Mouse (Mus musculus): ENCODE measurements around the gene Kctd6. TPM values are rescaled to one million over a fixed set of nuclear protein-coding genes. Genes with fewer than 3 reads are reported as not detected.

The Kctd6 gene
- total and polyA plus RNA-seq, 3 experiments, result 2.9 to 4.2 (median 3.8) TPM

- H3K9me3 ChIP-seq (replicated peaks; ENCODE audit: low read length), result no peaks in the 10 kb centered on the region
- in situ Hi-C loops (cut with MboI; ENCODE audit: low pct_ligation_motif_present, low pct_unique_long_range_greater_than_20kb, low sequenced_read_pairs), result no loop called here
- no peak for DNase-seq (ENCODE audit: extremely low read depth)
- H3K4me3 ChIP-seq (replicated peaks in 1 of 3; ENCODE audit: low read depth in 2 of 3, low read length in 2 of 3, poor library complexity in 1 of 3), result no peak overlapping the region
- H3K9ac ChIP-seq (ENCODE audit: insufficient read depth, low read depth), result no peak overlapping the region
- no peak overlapping the region for H3K27ac ChIP-seq (ENCODE audit: insufficient read depth, low read depth)
- no peaks in the 10 kb centered on the region for H3K27me3 ChIP-seq (replicated peaks)
- no peak overlapping the region for H3K4me2 ChIP-seq (ENCODE audit: insufficient read depth, low read depth, poor library complexity, severe bottlenecking)
- dilution Hi-C loops (cut with MboI; ENCODE audit: extremely low pct_ligation_motif_present, extremely low pct_unique_long_range_greater_than_20kb, low sequenced_read_pairs), result no loop called here
- no peaks in the 10 kb centered on the region for H3K36me3 ChIP-seq (replicated peaks in 1 of 2; ENCODE audit: control insufficient read depth in 1 of 2, insufficient read depth in 1 of 2, low read length in 1 of 2)
- H3K4me1 ChIP-seq (ENCODE audit: control insufficient read depth in 1 of 2, insufficient read depth in 2 of 2), result peaks cover 3 to 6% of the 10 kb centered on the region in 2 experiments; a peak in 3 of 4 replicates
- TF ChIP-seq JUND (conservative IDR thresholded peaks at IDR 0.05; ENCODE audit: low read depth, low read length), result no peak
- no peaks in the 10 kb centered on the region for H3K79me2 ChIP-seq (replicated peaks; ENCODE audit: control insufficient read depth, extremely low read depth, insufficient read depth, poor library complexity, severe bottlenecking)
Measured at GRCm38 (mm10) chr14:8191331-8191965, 22.5 kb upstream of the Kctd6 start.

GRCm38 (mm10) chr14:8192727-8193126 lies 21.2 kb upstream of the Kctd6 start:
- in situ Hi-C loops (cut with MboI; ENCODE audit: low pct_ligation_motif_present, low pct_unique_long_range_greater_than_20kb, low sequenced_read_pairs) (no loop called here), dilution Hi-C loops (cut with MboI; ENCODE audit: extremely low pct_ligation_motif_present, extremely low pct_unique_long_range_greater_than_20kb, low sequenced_read_pairs) (no loop called here)
- no peak overlapping the region for H3K27ac ChIP-seq (ENCODE audit: insufficient read depth, low read depth)
- no peaks in the 10 kb centered on the region for H3K9me3 ChIP-seq (replicated peaks; ENCODE audit: low read length)
- no peaks in the 10 kb centered on the region for H3K36me3 ChIP-seq (replicated peaks in 1 of 2; ENCODE audit: control insufficient read depth in 1 of 2, insufficient read depth in 1 of 2, low read length in 1 of 2)
- no peak overlapping the region for H3K4me3 ChIP-seq (replicated peaks in 1 of 3; ENCODE audit: low read depth in 2 of 3, low read length in 2 of 3, poor library complexity in 1 of 3)
- no peaks in the 10 kb centered on the region for H3K27me3 ChIP-seq (replicated peaks)
- H3K9ac ChIP-seq (ENCODE audit: insufficient read depth, low read depth), result no peak overlapping the region
- H3K4me2 ChIP-seq (ENCODE audit: insufficient read depth, low read depth, poor library complexity, severe bottlenecking), result no peak overlapping the region
- no peaks in the 10 kb centered on the region for H3K79me2 ChIP-seq (replicated peaks; ENCODE audit: control insufficient read depth, extremely low read depth, insufficient read depth, poor library complexity, severe bottlenecking)
- no peak for DNase-seq (ENCODE audit: extremely low read depth)
- no peak for TF ChIP-seq RAD21 (IDR thresholded peaks at IDR 0.05; ENCODE audit: low read depth, low read length)
- H3K4me1 ChIP-seq (ENCODE audit: control insufficient read depth in 1 of 2, insufficient read depth in 2 of 2), result peaks cover 7 to 14% of the 10 kb centered on the region in 2 experiments

DNA sequence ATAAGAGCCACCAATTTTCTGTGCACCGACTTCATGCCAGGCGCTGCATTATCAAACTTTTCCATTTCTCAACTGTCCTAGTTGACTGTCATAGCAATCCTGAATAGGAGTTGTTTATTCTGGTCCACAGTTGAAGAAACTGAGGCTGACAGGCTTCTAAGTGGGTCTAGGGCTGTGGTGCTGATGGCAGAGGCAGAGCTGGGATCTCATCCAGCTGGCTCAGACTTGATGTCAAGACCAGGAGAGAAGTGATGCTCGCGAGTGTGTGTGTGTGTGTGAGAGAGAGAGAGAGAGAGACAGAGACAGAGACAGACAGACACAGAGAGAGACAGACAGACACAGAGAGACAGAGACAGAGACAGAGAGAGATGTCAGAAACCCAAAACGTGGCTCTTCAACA lies 13.2 kb upstream of the Kctd6 start:
- DNase-seq (ENCODE audit: extremely low read depth), result no peak
- Histone ChIP-seq H3K27ac (ENCODE audit: insufficient read depth, low read depth) (no peak overlapping the region), H3K27me3 (replicated peaks) (peaks cover 3% of the 10 kb centered on the region), H3K4me1 (ENCODE audit: control insufficient read depth in 1 of 2, insufficient read depth in 2 of 2) (peaks cover 7 to 10% of the 10 kb centered on the region in 2 experiments), H3K4me2 (ENCODE audit: insufficient read depth, low read depth, poor library complexity, severe bottlenecking) (no peak overlapping the region), H3K36me3 (replicated peaks in 1 of 2; ENCODE audit: control insufficient read depth in 1 of 2, insufficient read depth in 1 of 2, low read length in 1 of 2) (no peaks in the 10 kb centered on the region), H3K79me2 (replicated peaks; ENCODE audit: control insufficient read depth, extremely low read depth, insufficient read depth, poor library complexity, severe bottlenecking) (no peaks in the 10 kb centered on the region), H3K9ac (ENCODE audit: insufficient read depth, low read depth) (no peak overlapping the region), H3K9me3 (replicated peaks; ENCODE audit: low read length) (no peaks in the 10 kb centered on the region), H3K4me3 (replicated peaks in 1 of 3; ENCODE audit: low read depth in 2 of 3, low read length in 2 of 3, poor library complexity in 1 of 3) (no peak overlapping the region)
- TF ChIP-seq ZC3H11A (IDR thresholded peaks at IDR 0.05; ENCODE audit: low read depth, low read length) (no peak), MAZ (IDR thresholded peaks at IDR 0.05; ENCODE audit: low read depth, low read length) (no peak), KAT2A (IDR thresholded peaks at IDR 0.05; ENCODE audit: insufficient replicate concordance, low read length) (no peak), TBP (conservative IDR thresholded peaks at IDR 0.05; ENCODE audit: low read depth, low read length) (no peak), ELF1 (IDR thresholded peaks at IDR 0.05; ENCODE audit: low read depth, low read length) (no peak), IRF4 (IDR thresholded peaks at IDR 0.05; ENCODE audit: low read depth, low read length) (no peak), HCFC1 (IDR thresholded peaks at IDR 0.05; ENCODE audit: low read depth, low read length) (no peak), JUND (conservative IDR thresholded peaks at IDR 0.05; ENCODE audit: low read depth, low read length) (no peak), RAD21 (IDR thresholded peaks at IDR 0.05; ENCODE audit: low read depth, low read length) (no peak), CHD1 (IDR thresholded peaks at IDR 0.05; ENCODE audit: low read depth, low read length) (no peak), UBTF (IDR thresholded peaks at IDR 0.05; ENCODE audit: low read depth, low read length) (no peak), ZMIZ1 (IDR thresholded peaks at IDR 0.05; ENCODE audit: low read depth, low read length) (no peak), ETS1 (conservative IDR thresholded peaks at IDR 0.05; ENCODE audit: low read depth, low read length) (no peak), E2F4 (IDR thresholded peaks at IDR 0.05; ENCODE audit: insufficient replicate concordance, low read depth, low read length) (no peak), NELFE (IDR thresholded peaks at IDR 0.05; ENCODE audit: low read depth, low read length) (no peak), MAX (IDR thresholded peaks at IDR 0.05; ENCODE audit: low read length) (no peak), USF2 (conservative IDR thresholded peaks at IDR 0.05; ENCODE audit: low read depth, low read length) (no peak)
- dilution Hi-C loops (cut with MboI; ENCODE audit: extremely low pct_ligation_motif_present, extremely low pct_unique_long_range_greater_than_20kb, low sequenced_read_pairs), result no loop called here
- in situ Hi-C loops (cut with MboI; ENCODE audit: low pct_ligation_motif_present, low pct_unique_long_range_greater_than_20kb, low sequenced_read_pairs), result no loop called here
